Mouse (Mus musculus) limb, embryonic 14.5 days (tissue): ENCODE measurements around the gene Radil. TPM values are rescaled to one million over a fixed set of nuclear protein-coding genes. Genes with fewer than 3 reads are reported as not detected.
A peak's percentile ranks its signal among the peaks of the same experiment; 100 is the strongest.

Source experiments
- ATAC-seq: fragments of 200-750 bp; cut with Nextera tagmentation; 2 replicates; pipeline ENCODE4 v1.8.0; 2017; ENCODE audit warnings: low read depth, moderate number of reproducible peaks, moderate TSS enrichment; ENCODE audit not compliant: low FRiP score
- DNase-seq: peaks from one replicate; pipeline ENCODE4 v3.0.0-alpha.2; 2015; ENCODE audit warnings: low spot score
- H3K27ac ChIP-seq: fragments of 300-500 bp; sonication (generic); replicated peaks from 2 replicates; pipeline ENCODE4 v1.5.1; 2014; ENCODE audit warnings: low read depth, mild to moderate bottlenecking, low read length, moderate library complexity, mixed read lengths
- H3K27me3 ChIP-seq: fragments of 300-500 bp; sonication (generic); 2 replicates; pipeline ENCODE4 v1.6.1; 2014; ENCODE audit warnings: low read length, mixed read lengths; ENCODE audit not compliant: control insufficient read depth, insufficient read depth
- H3K36me3 ChIP-seq: fragments of 300-500 bp; sonication (generic); 2 replicates; pipeline ENCODE4 v1.6.1; 2014; ENCODE audit warnings: mild to moderate bottlenecking, low read length, moderate library complexity, mixed read lengths; ENCODE audit not compliant: control insufficient read depth, insufficient read depth
- H3K4me1 ChIP-seq: fragments of 300-500 bp; sonication (generic); 2 replicates; pipeline ENCODE4 v1.6.1; 2014; ENCODE audit warnings: antibody characterized with exemption, low read length, mixed read lengths; ENCODE audit not compliant: control insufficient read depth, insufficient read depth
- H3K4me2 ChIP-seq: fragments of 300-500 bp; sonication (generic); replicated peaks from 2 replicates; pipeline ENCODE4 v1.6.1; 2014; ENCODE audit warnings: low read depth, mild to moderate bottlenecking, low read length, moderate library complexity; ENCODE audit not compliant: severe bottlenecking
- H3K4me3 ChIP-seq: fragments of 300-500 bp; sonication (generic); replicated peaks from 2 replicates; pipeline ENCODE4 v1.5.1; 2014; ENCODE audit warnings: low read length
- H3K9ac ChIP-seq: fragments of 300-500 bp; sonication (generic); 2 replicates; pipeline ENCODE4 v1.6.1; 2014; ENCODE audit warnings: mild to moderate bottlenecking, low read depth, low read length, moderate library complexity; ENCODE audit not compliant: severe bottlenecking
- H3K9me3 ChIP-seq: fragments of 300-500 bp; sonication (generic); 2 replicates; pipeline ENCODE4 v1.6.1; 2016; ENCODE audit warnings: low read length; ENCODE audit not compliant: control insufficient read depth
- POLR2A ChIP-seq: fragments of 200-500 bp; IDR thresholded peaks from 2 replicates; pipeline ENCODE4 v1.8.0; 2012; ENCODE audit warnings: inconsistent platforms, mild to moderate bottlenecking, moderate library complexity, borderline replicate concordance; ENCODE audit not compliant: insufficient read depth, insufficient read length; ENCODE audit errors: extremely low read depth
- WGBS: fragments of 180-500 bp; shearing (Covaris S2); extraction: QIAGEN DNeasy Blood & Tissue Kit; methylation state at CpG from one replicate; pipeline ENCODE4 v1.1.7; 2014; 5-methylcytosine and 5-hydroxymethylcytosine counted together
- polyA plus RNA-seq, 2 experiments: library from polyadenylated mRNA; depleted of rRNA in 1 of 2; stranded (reverse) in 1 of 2; unstranded in 1 of 2; fragments of >200 nt; fragmentation: Nextera tagmentation in 1 of 2; extraction: Ambion mirVana in 1 of 2; gene quantifications; 2 replicates each; pipeline versions ENCODE4 v1.2.1 to v1.2.3; 2012 to 2014

Gene Radil
- polyA plus RNA-seq, 2 experiments = 5.7 to 7.4 TPM

DNA sequence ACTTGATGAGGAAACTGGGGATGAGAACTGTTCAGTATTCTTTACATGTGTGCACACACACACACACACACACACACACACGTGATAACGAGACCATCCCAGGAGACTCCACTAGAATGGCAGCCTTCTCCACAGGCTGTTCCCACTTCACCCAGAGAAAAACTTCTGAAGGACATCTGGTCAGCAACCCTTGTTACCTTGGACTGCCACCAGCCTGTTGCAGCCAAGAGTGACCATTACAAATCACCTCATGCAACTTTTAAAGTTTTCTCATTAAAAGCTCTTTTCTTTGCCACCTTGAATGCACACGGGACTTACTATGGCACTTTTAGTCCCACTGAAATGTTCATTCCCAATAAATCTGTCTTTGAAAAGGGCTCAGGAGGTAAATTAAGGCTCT lies 13.6 kb downstream of the Radil start:
- no peak overlapping the region for H3K9ac ChIP-seq
- no peak for ATAC-seq
- DNase-seq = no peak
- no peak overlapping the region for H3K4me2 ChIP-seq
- no peaks in the 10 kb centered on the region for H3K4me1 ChIP-seq
- no peak overlapping the region for H3K27ac ChIP-seq
- no peaks in the 10 kb centered on the region for H3K36me3 ChIP-seq
- no peaks in the 10 kb centered on the region for H3K9me3 ChIP-seq
- no peak for TF ChIP-seq POLR2A
- 63% methylated on average over 3 of the region's 3 CpGs for WGBS
- H3K27me3 ChIP-seq = no peaks in the 10 kb centered on the region
- no peak overlapping the region for H3K4me3 ChIP-seq

DNA sequence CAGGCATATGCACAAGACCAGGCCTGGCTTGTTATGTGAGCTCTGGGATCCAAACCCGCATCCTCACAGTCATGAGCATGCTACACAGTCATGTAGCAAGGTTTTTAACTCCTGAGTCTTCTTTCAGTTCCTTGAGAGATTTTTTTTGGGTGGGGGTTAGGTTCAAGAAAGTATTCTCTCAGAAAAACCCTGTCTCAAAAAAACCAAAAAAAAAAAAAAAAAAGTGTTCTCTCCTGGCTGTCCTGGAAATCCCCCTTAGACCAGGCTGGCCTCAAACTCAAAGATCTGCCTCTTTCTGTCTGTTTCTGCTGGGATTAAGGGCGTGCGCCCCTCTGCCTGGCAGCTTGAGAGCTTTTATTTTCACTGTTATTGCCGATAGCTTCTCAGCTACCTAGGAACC lies 15.5 kb downstream of the Radil start:
- no peaks in the 10 kb centered on the region for H3K36me3 ChIP-seq
- H3K4me2 ChIP-seq = no peak overlapping the region
- WGBS = 61% methylated on average over 4 of the region's 4 CpGs
- H3K9ac ChIP-seq = no peak overlapping the region
- ATAC-seq (no peak), DNase-seq (no peak)
- no peaks in the 10 kb centered on the region for H3K9me3 ChIP-seq
- H3K27ac ChIP-seq = no peak overlapping the region
- no peak for TF ChIP-seq POLR2A
- no peaks in the 10 kb centered on the region for H3K4me1 ChIP-seq
- no peak overlapping the region for H3K4me3 ChIP-seq
- no peaks in the 10 kb centered on the region for H3K27me3 ChIP-seq

DNA sequence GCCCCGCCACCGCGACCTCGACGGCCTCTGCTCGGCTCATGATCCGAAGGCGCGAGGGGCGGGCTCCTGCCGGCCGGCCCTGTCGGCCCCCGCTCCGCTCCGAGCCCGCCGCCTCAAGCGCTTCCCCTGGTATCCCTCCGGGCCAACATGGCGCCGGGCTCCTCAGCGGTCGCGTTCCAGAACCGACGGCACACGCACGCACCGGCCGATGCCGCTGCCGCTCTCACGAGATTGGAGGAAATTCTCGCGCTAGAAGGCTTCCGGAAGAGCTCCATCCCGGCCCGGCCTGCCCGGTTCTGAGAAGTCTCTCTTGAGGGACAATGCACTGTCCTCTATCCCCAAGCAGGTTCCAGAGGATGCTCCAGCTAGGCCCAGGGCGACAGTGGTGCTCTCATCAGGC lies 21.0 kb downstream of the Radil start, which contains the start of gene Papolb:
TSS of gene Papolb (minus strand) at position 162 of the 400 bp plus-strand sequence.
- no peak for ATAC-seq
- H3K36me3 ChIP-seq = no peaks in the 10 kb centered on the region
- H3K9me3 ChIP-seq = no peaks in the 10 kb centered on the region
- no peak for TF ChIP-seq POLR2A
- H3K27ac ChIP-seq = no peak within 1 kb of the TSS
- H3K4me3 ChIP-seq = peak within 1 kb of the TSS; percentile 20
- DNase-seq = no peak
- H3K4me2 ChIP-seq = peak within 1 kb of the TSS; percentile 32
- H3K4me1 ChIP-seq = no peaks in the 10 kb centered on the region
- H3K9ac ChIP-seq = no peak within 1 kb of the TSS
- H3K27me3 ChIP-seq = peaks cover 6% of the 10 kb centered on the region; the same call in 1 of the 2 replicates
- whole genome bisulfite sequencing = 33% methylated on average over 37 of the region's 41 CpGs

DNA sequence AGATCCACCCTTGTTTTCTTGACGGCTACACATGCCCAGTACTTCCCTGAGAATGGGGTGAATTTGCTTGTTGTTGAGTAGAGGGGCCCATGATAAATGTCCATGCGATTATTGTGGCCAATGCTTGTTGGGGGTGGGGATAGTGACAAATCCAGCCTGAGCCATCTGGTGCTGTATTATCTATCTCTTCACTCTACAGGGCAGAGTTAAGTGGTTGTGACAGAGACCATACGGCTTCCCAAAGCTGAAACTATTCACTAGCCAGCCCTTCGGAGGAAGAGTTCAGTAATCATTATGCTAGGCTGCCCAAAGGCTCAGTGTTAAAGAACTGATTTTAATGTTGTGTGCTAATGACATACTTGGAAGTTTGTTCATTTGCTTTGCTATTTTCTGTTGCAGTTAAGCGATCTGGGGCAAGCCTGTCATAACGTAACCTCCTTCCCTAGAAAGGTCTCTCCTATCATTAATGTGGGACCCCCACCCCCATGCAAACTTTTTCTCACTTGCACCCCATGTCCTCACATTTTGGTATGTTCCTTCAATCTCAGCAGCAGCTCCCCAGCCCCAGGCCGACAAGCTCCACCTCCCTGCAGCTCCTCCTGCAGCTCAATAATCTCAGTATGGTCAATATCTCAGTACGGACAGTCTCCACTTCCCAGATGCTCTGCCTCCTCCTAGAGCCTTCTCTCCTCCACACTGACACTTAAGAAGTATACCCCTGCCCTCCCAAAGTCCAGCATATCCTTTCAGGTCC lies 26.0 kb downstream of the Radil start:
- Histone ChIP-seq H3K9me3 (no peaks in the 10 kb centered on the region), H3K9ac (no peak overlapping the region), H3K4me2 (no peak overlapping the region), H3K27ac (no peak overlapping the region), H3K27me3 (peaks cover 3% of the 10 kb centered on the region; the same call in 1 of the 2 replicates), H3K4me3 (no peak overlapping the region), H3K4me1 (no peaks in the 10 kb centered on the region), H3K36me3 (no peaks in the 10 kb centered on the region)
- TF ChIP-seq POLR2A = no peak
- no peak for ATAC-seq
- DNase-seq = no peak
- WGBS = 77% methylated on average over 8 of the region's 8 CpGs

DNA sequence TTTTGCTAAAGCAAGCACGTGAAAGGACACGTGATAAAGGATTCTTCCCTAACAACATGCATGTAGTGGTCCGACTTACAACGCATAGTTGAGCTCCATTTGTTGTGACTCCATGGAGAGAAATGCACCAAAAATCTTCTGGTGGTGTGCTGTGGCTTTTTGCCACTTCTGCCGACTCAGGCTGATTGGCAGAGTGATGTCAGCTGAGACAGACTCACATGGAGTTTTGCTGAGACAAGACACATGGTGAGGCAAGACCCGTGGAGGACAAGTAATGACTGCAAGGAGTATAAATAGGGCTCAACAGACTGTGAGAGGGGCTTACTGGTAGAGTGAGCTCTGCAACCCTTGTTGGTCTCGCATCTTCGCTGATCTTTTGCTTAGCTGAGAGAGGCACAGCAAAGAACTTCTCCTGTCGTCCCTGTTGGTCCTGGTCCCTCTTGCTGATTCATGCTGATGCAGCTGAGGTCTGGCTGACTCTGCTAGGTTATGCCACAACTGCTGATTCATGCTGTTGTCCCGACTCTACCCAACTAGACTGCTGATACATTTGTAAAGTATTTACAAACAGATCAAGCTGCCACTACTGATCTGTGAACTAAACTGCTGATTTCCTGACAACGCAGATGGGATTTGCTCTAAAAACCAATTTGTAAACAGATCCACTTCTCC lies 29.6 kb downstream of the Radil start:
- TF ChIP-seq POLR2A = no peak
- no peak overlapping the region for H3K9ac ChIP-seq
- no peaks in the 10 kb centered on the region for H3K27me3 ChIP-seq
- 79% methylated on average over 11 of the region's 11 CpGs for WGBS
- no peaks in the 10 kb centered on the region for H3K9me3 ChIP-seq
- H3K27ac ChIP-seq = no peak overlapping the region
- 0 out of 2 replicates have a peak, but pooled peaks cover 6% of the 10 kb centered on the region for H3K4me1 ChIP-seq
- DNase-seq (no peak), ATAC-seq (no peak)
- H3K4me2 ChIP-seq = no peak overlapping the region
- no peaks in the 10 kb centered on the region for H3K36me3 ChIP-seq
- no peak overlapping the region for H3K4me3 ChIP-seq
